Mouse (Mus musculus) lung, adult 2 months (tissue): ENCODE measurements around the gene Mbd5.

Experiments used
- CTCF ChIP-seq: fragments of 200-500 bp; IDR thresholded peaks from 2 replicates; pipeline ENCODE4 v1.5.1; 2011; ENCODE audit warnings: mild to moderate bottlenecking, low read length, control low read depth; ENCODE audit not compliant: insufficient read depth
- POLR2A ChIP-seq: fragments of 200-500 bp; IDR thresholded peaks from 2 replicates; pipeline ENCODE4 v1.6.1; 2011; ENCODE audit warnings: low read depth, mild to moderate bottlenecking, control low read depth, low read length, borderline replicate concordance; ENCODE audit errors: extremely low read depth

GRCm38 (mm10) chr2:49204081-49204480, 254.8 kb downstream of the Mbd5 start:
- TF ChIP-seq CTCF, result no peak
- TF ChIP-seq POLR2A, result no peak
